Mouse (Mus musculus): ENCODE data around the gene Cep170b. TPM values are rescaled to one million over a fixed set of nuclear protein-coding genes. Genes with fewer than 3 reads are reported as not detected.

Gene Cep170b
- polyA plus RNA-seq, 1 experiment from 2014 or later, result 4.3 TPM

Small RNAs within 50 kb of the gene (microRNA-seq; reads per million reads assigned to microRNA genes)
- gene Mir6940, result not detected

Other genes starting within 250 kb of the Cep170b start
- 4.8 and 7.0 TPM in 2 replicates for gene A530016L24Rik, start 231.0 kb upstream of the Cep170b start, polyA plus RNA-seq (2015; fragmentation: Nextera tagmentation; extraction: Ambion mirVana)
- 0.22 and 0.41 TPM in 2 replicates for gene Tmem179, start 203.7 kb upstream of the Cep170b start, polyA plus RNA-seq (2015; fragmentation: Nextera tagmentation; extraction: Ambion mirVana)
- 3.0 and 3.6 TPM in 2 replicates for gene Inf2, start 131.7 kb upstream of the Cep170b start, polyA plus RNA-seq (2015; fragmentation: Nextera tagmentation; extraction: Ambion mirVana)
- 108 and 118 TPM in 2 replicates for gene Adssl1, start 100.4 kb upstream of the Cep170b start, polyA plus RNA-seq (2015; fragmentation: Nextera tagmentation; extraction: Ambion mirVana)
- gene Siva1, start 75.8 kb upstream of the Cep170b start, polyA plus RNA-seq (2015; fragmentation: Nextera tagmentation; extraction: Ambion mirVana), result 117 and 139 TPM in 2 replicates
- 51.4 and 56.7 TPM in 2 replicates for gene Akt1, start 45.6 kb upstream of the Cep170b start, polyA plus RNA-seq (2015; fragmentation: Nextera tagmentation; extraction: Ambion mirVana)
- 4.9 and 6.9 TPM in 2 replicates for gene Zbtb42, start 41.6 kb upstream of the Cep170b start, polyA plus RNA-seq (2015; fragmentation: Nextera tagmentation; extraction: Ambion mirVana)
- 19.4 and 32.5 TPM in 2 replicates for gene Pld4, start 40.2 kb downstream of the Cep170b start, polyA plus RNA-seq (2015; fragmentation: Nextera tagmentation; extraction: Ambion mirVana)
- 2.0 and 2.1 TPM in 2 replicates for gene Ahnak2, start 82.2 kb downstream of the Cep170b start, polyA plus RNA-seq (2015; fragmentation: Nextera tagmentation; extraction: Ambion mirVana)
- gene Clba1, start 88.5 kb downstream of the Cep170b start, polyA plus RNA-seq (2015; fragmentation: Nextera tagmentation; extraction: Ambion mirVana), result 6.0 and 8.4 TPM in 2 replicates
- 44.7 and 53.2 TPM in 2 replicates for gene Cdca4, start 109.0 kb downstream of the Cep170b start, polyA plus RNA-seq (2015; fragmentation: Nextera tagmentation; extraction: Ambion mirVana)
- 1.4 and 3.6 TPM in 2 replicates for gene Gpr132, start 147.8 kb downstream of the Cep170b start, polyA plus RNA-seq (2015; fragmentation: Nextera tagmentation; extraction: Ambion mirVana)
- gene Jag2, start 209.3 kb downstream of the Cep170b start, polyA plus RNA-seq (2015; fragmentation: Nextera tagmentation; extraction: Ambion mirVana), result 4.0 and 5.4 TPM in 2 replicates
- gene Nudt14, start 221.7 kb downstream of the Cep170b start, polyA plus RNA-seq (2015; fragmentation: Nextera tagmentation; extraction: Ambion mirVana), result 36.0 and 43.3 TPM in 2 replicates

All from heart, embryonic 16.5 days (tissue).